Mouse (Mus musculus) MEL (cell line): ENCODE results near the gene Prkag1.

Experiments
- CHD1 ChIP-seq: IDR thresholded peaks from 2 replicates; pipeline ENCODE4 v1.6.1; 2012; ENCODE audit warnings: low read depth, mild to moderate bottlenecking, inconsistent platforms, low read length, improper control_type of control experiment
- CTCF ChIP-seq, 3 experiments: IDR thresholded peaks in 2 of 3; conservative IDR thresholded peaks in 1 of 3; 2 replicates each; pipeline ENCODE4 v1.5.1; 2011 to 2012; ENCODE audit warnings: low read length in 3 of 3, low read depth in 2 of 3, mild to moderate bottlenecking in 2 of 3, improper control_type of control experiment in 1 of 3, inconsistent platforms in 1 of 3, mixed read lengths in 1 of 3, moderate library complexity in 1 of 3; ENCODE audit not compliant: control insufficient read depth in 1 of 3, insufficient read depth in 1 of 3, poor library complexity in 1 of 3, severe bottlenecking in 1 of 3
- EP300 ChIP-seq, 2 experiments: IDR thresholded peaks; 2 replicates each; pipeline ENCODE4 v1.6.1; 2011; ENCODE audit warnings: improper control_type of control experiment in 2 of 2, low read length in 2 of 2, low read depth in 1 of 2, mild to moderate bottlenecking in 1 of 2
- GABPA ChIP-seq: IDR thresholded peaks from 2 replicates; pipeline ENCODE4 v1.6.1; 2012; ENCODE audit warnings: low read depth, mild to moderate bottlenecking, inconsistent platforms, low read length, improper control_type of control experiment, moderate library complexity
- POLR2A ChIP-seq, 2 experiments: IDR thresholded peaks; 2 replicates each; pipeline ENCODE4 v1.6.1; 2011 to 2012; ENCODE audit warnings: low read length in 2 of 2, mild to moderate bottlenecking in 2 of 2, control low read depth in 1 of 2, improper control_type of control experiment in 1 of 2, low read depth in 1 of 2, moderate library complexity in 1 of 2; ENCODE audit not compliant: control insufficient read depth in 1 of 2, insufficient read depth in 1 of 2, poor library complexity in 1 of 2
- POLR2AphosphoS5 ChIP-seq: IDR thresholded peaks from 2 replicates; pipeline ENCODE4 v1.6.1; 2012; ENCODE audit warnings: low read depth, borderline replicate concordance, mild to moderate bottlenecking, inconsistent platforms, low read length, moderate library complexity, mixed read lengths
- SMC3 ChIP-seq: IDR thresholded peaks from 2 replicates; pipeline ENCODE4 v1.6.1; 2011; ENCODE audit warnings: low read depth, low read length, improper control_type of control experiment
- USF2 ChIP-seq, 2 experiments: IDR thresholded peaks; 2 replicates each; pipeline ENCODE4 v1.6.1; 2011 to 2012; ENCODE audit warnings: improper control_type of control experiment in 2 of 2, low read length in 2 of 2, borderline replicate concordance in 1 of 2, inconsistent platforms in 1 of 2, low read depth in 1 of 2, mild to moderate bottlenecking in 1 of 2; ENCODE audit not compliant: insufficient read depth in 1 of 2

DNA sequence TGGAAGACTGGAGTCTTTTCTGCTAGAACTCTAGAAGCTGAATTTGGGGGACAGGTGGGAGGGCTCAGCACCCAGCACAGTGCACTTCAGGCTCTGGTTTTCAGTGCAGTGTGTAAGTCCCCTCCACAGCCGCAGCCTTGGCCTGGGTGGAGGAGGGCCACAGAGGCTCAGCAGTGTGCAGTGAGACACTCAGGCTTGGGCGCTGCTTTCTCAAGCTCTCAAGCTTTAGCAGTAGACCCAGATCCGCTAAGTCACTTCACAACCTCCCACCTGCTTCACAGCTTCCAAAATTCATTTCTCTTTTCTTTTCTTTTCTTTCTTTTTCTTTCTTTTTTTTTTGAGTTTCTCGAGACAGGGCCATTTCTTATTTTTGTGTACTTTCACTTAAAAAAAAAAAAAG, 10.4 kb downstream of the Prkag1 start:
- TF ChIP-seq POLR2AphosphoS5 (no peak), POLR2A (IDR thresholded peaks at IDR 0.05; ENCODE audit: control insufficient read depth in 1 of 2, insufficient read depth in 1 of 2, low read depth in 1 of 2, low read length in 2 of 2, poor library complexity in 1 of 2) (no peak), CTCF (IDR thresholded peaks at IDR 0.05 in 2 of 3, conservative IDR thresholded peaks at IDR 0.05 in 1 of 3; ENCODE audit: control insufficient read depth in 1 of 3, insufficient read depth in 1 of 3, low read depth in 2 of 3, low read length in 3 of 3, poor library complexity in 1 of 3, severe bottlenecking in 1 of 3) (no peak), SMC3 (no peak), CHD1 (no peak), GABPA (no peak), EP300 (IDR thresholded peaks at IDR 0.05; ENCODE audit: low read depth in 1 of 2, low read length in 2 of 2) (no peak), USF2 (IDR thresholded peaks at IDR 0.05; ENCODE audit: borderline replicate concordance in 1 of 2, insufficient read depth in 1 of 2, low read depth in 1 of 2, low read length in 2 of 2) (no peak)
